Mouse (Mus musculus) intestine, postnatal 0 days (tissue): ENCODE data around the gene Miga1. TPM values are rescaled to one million over a fixed set of nuclear protein-coding genes. Genes with fewer than 3 reads are reported as not detected.

ENCODE experiments used
- ATAC-seq: fragments of 200-750 bp; cut with Nextera tagmentation; 2 replicates; pipeline ENCODE4 v1.8.0; 2017; ENCODE audit warnings: mild to moderate bottlenecking, moderate TSS enrichment, moderate library complexity
- H3K27ac ChIP-seq: fragments of 300-500 bp; sonication (generic); 2 replicates; pipeline ENCODE4 v1.5.1; 2014; ENCODE audit warnings: mild to moderate bottlenecking, low read depth, low read length, moderate library complexity
- H3K27me3 ChIP-seq: fragments of 300-500 bp; sonication (generic); replicated peaks from 2 replicates; pipeline ENCODE4 v1.6.1; 2014; ENCODE audit warnings: low read length, mixed read lengths; ENCODE audit not compliant: control insufficient read depth, insufficient read depth
- H3K36me3 ChIP-seq: fragments of 300-500 bp; sonication (generic); 2 replicates; pipeline ENCODE4 v1.6.1; 2014; ENCODE audit warnings: mild to moderate bottlenecking, moderate library complexity; ENCODE audit not compliant: control insufficient read depth, insufficient read depth
- H3K4me1 ChIP-seq: fragments of 300-500 bp; sonication (generic); replicated peaks from 2 replicates; pipeline ENCODE4 v1.6.1; 2014; ENCODE audit warnings: antibody characterized with exemption, low read length, mixed read lengths; ENCODE audit not compliant: control insufficient read depth, insufficient read depth
- H3K4me2 ChIP-seq: fragments of 300-500 bp; sonication (generic); replicated peaks from 2 replicates; pipeline ENCODE4 v1.6.1; 2014; ENCODE audit warnings: low read depth, mild to moderate bottlenecking, moderate library complexity
- H3K4me3 ChIP-seq: fragments of 300-500 bp; sonication (generic); 2 replicates; pipeline ENCODE4 v1.5.1; 2014; ENCODE audit warnings: low read depth, low read length
- H3K9ac ChIP-seq: fragments of 300-500 bp; sonication (generic); 2 replicates; pipeline ENCODE4 v1.6.1; 2014; ENCODE audit warnings: mild to moderate bottlenecking, low read depth, low read length
- H3K9me3 ChIP-seq: fragments of 300-500 bp; sonication (generic); 2 replicates; pipeline ENCODE4 v1.6.1; 2016; ENCODE audit warnings: mixed run types; ENCODE audit not compliant: control insufficient read depth
- CTCF ChIP-seq: sonication (generic); IDR thresholded peaks from 2 replicates; pipeline ENCODE4 v1.5.1; 2016; ENCODE audit warnings: low read depth, mild to moderate bottlenecking, control low read depth, antibody characterized with exemption, moderate library complexity
- WGBS: fragments of 180-500 bp; shearing (Covaris S2); extraction: QIAGEN DNeasy Blood & Tissue Kit; methylation state at CpG from one replicate; pipeline ENCODE4 v1.1.7; 2014; 5-methylcytosine and 5-hydroxymethylcytosine counted together
- polyA plus RNA-seq: library from polyadenylated mRNA; unstranded; fragments of >200 nt; fragmentation: Nextera tagmentation; extraction: Ambion mirVana; gene quantifications from 2 replicates; pipeline ENCODE4 v1.2.1, GENCODE M21; 2015

Miga1 gene
- polyA plus RNA-seq, 1 experiment from 2014 or later, result 5.8 TPM

DNA sequence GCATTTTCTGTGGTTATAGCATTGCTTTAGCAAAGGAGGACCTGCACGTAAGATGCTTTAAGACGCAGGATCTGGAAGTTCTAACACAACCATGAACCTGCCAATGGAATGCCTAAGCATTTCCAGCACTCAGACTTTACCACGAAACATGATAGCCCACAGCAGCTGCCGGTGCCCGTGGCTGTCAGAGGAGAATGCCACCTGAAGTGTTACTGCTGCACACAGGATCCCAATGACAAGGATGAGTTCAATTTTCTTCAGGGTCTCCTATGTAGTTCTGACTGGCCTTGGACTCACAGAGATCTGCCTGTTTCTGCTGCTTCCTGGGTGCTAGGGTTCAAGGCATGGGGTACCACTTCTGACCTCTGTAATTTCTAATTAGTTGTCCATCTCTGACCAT lies 55.4 kb downstream of the Miga1 start:
- Histone ChIP-seq H3K36me3 (peaks cover 32% of the 10 kb centered on the region), H3K4me2 (no peak overlapping the region), H3K4me1 (no peaks in the 10 kb centered on the region), H3K9me3 (no peaks in the 10 kb centered on the region), H3K9ac (no peak overlapping the region), H3K27me3 (no peaks in the 10 kb centered on the region), H3K27ac (no peak overlapping the region), H3K4me3 (no peak overlapping the region)
- 97% methylated on average over 5 of the region's 5 CpGs for WGBS
- no peak for ATAC-seq
- TF ChIP-seq CTCF, result no peak

GRCm38 (mm10) chr3:152284306-152284705 lies 55.9 kb downstream of the Miga1 start:
- 97% methylated on average over 1 of the region's 1 CpGs for WGBS

GRCm38 (mm10) chr3:152282126-152282525 lies 58.1 kb downstream of the Miga1 start:
- no peak for TF ChIP-seq CTCF
- no peak overlapping the region for H3K4me2 ChIP-seq
- no peaks in the 10 kb centered on the region for H3K4me1 ChIP-seq
- no peak overlapping the region for H3K27ac ChIP-seq
- H3K9me3 ChIP-seq, result no peaks in the 10 kb centered on the region
- no peaks in the 10 kb centered on the region for H3K27me3 ChIP-seq
- no peak overlapping the region for H3K4me3 ChIP-seq
- no peak overlapping the region for H3K9ac ChIP-seq
- WGBS, result 38% methylated on average over 3 of the region's 3 CpGs
- no peak for ATAC-seq
- peaks cover 22% of the 10 kb centered on the region for H3K36me3 ChIP-seq

More at GRCm38 (mm10) chr3:152284306-152284705, 55.9 kb downstream of the Miga1 start:
- no peaks in the 10 kb centered on the region for H3K9me3 ChIP-seq
- no peak overlapping the region for H3K4me2 ChIP-seq
- no peaks in the 10 kb centered on the region for H3K27me3 ChIP-seq
- TF ChIP-seq CTCF, result no peak
- ATAC-seq, result no peak
- no peak overlapping the region for H3K4me3 ChIP-seq
- H3K36me3 ChIP-seq, result peaks cover 32% of the 10 kb centered on the region
- H3K27ac ChIP-seq, result no peak overlapping the region
- H3K9ac ChIP-seq, result no peak overlapping the region
- H3K4me1 ChIP-seq, result no peaks in the 10 kb centered on the region

- H3K9ac ChIP-seq, result no peak overlapping the region
- no peaks in the 10 kb centered on the region for H3K27me3 ChIP-seq
- H3K36me3 ChIP-seq, result peaks cover 21% of the 10 kb centered on the region
- no peak overlapping the region for H3K4me3 ChIP-seq
- H3K4me1 ChIP-seq, result no peaks in the 10 kb centered on the region
- WGBS, result 67% methylated on average over 2 of the region's 2 CpGs
- TF ChIP-seq CTCF, result no peak
- H3K9me3 ChIP-seq, result no peaks in the 10 kb centered on the region
- H3K27ac ChIP-seq, result no peak overlapping the region
- ATAC-seq, result no peak
- H3K4me2 ChIP-seq, result no peak overlapping the region
Measured at GRCm38 (mm10) chr3:152278431-152278830, 61.8 kb downstream of the Miga1 start.

GRCm38 (mm10) chr3:152277912-152278311 lies 62.3 kb downstream of the Miga1 start:
- peaks cover 16% of the 10 kb centered on the region for H3K36me3 ChIP-seq
- H3K4me3 ChIP-seq, result no peak overlapping the region
- 94% methylated on average over 2 of the region's 2 CpGs for WGBS
- H3K4me2 ChIP-seq, result no peak overlapping the region
- H3K27ac ChIP-seq, result no peak overlapping the region
- no peaks in the 10 kb centered on the region for H3K9me3 ChIP-seq
- no peak overlapping the region for H3K9ac ChIP-seq
- ATAC-seq, result no peak
- peak; percentile 25; the same call in 1 of the 2 replicates for TF ChIP-seq CTCF
- H3K27me3 ChIP-seq, result no peaks in the 10 kb centered on the region
- H3K4me1 ChIP-seq, result no peaks in the 10 kb centered on the region

- no peak for ATAC-seq
- Histone ChIP-seq H3K27me3 (no peaks in the 10 kb centered on the region), H3K4me2 (no peak overlapping the region), H3K4me1 (no peaks in the 10 kb centered on the region), H3K36me3 (peaks cover 9% of the 10 kb centered on the region), H3K4me3 (no peak overlapping the region), H3K9me3 (no peaks in the 10 kb centered on the region), H3K9ac (no peak overlapping the region), H3K27ac (no peak overlapping the region)
- WGBS, result 95% methylated on average over 3 of the region's 3 CpGs
- TF ChIP-seq CTCF, result no peak
Measured at GRCm38 (mm10) chr3:152276935-152277334, 63.3 kb downstream of the Miga1 start.

GRCm38 (mm10) chr3:152275008-152275407 lies 65.2 kb downstream of the Miga1 start:
- H3K4me1 ChIP-seq, result no peaks in the 10 kb centered on the region
- H3K9me3 ChIP-seq, result no peaks in the 10 kb centered on the region
- H3K4me2 ChIP-seq, result no peak overlapping the region
- H3K27ac ChIP-seq, result no peak overlapping the region
- 84% methylated on average over 8 of the region's 8 CpGs for WGBS
- no peak for TF ChIP-seq CTCF
- H3K9ac ChIP-seq, result no peak overlapping the region
- no peak overlapping the region for H3K4me3 ChIP-seq
- H3K27me3 ChIP-seq, result no peaks in the 10 kb centered on the region
- ATAC-seq, result no peak
- peaks cover 9% of the 10 kb centered on the region for H3K36me3 ChIP-seq
